Mouse (Mus musculus) heart, adult 2 months (tissue): ENCODE measurements around the gene Tbc1d5.

ENCODE experiments used
- CTCF ChIP-seq: fragments of 200-600 bp; IDR thresholded peaks from 2 replicates; pipeline ENCODE4 v1.8.1; 2022; ENCODE audit warnings: antibody characterized with exemption, mild to moderate bottlenecking, moderate library complexity
- POLR2A ChIP-seq: fragments of 200-500 bp; IDR thresholded peaks from 2 replicates; pipeline ENCODE4 v1.6.1; 2011; ENCODE audit warnings: mild to moderate bottlenecking, low read depth, low read length, control low read depth; ENCODE audit not compliant: insufficient read depth

- TF ChIP-seq CTCF (no peak), POLR2A (no peak)
Measured at GRCm38 (mm10) chr17:51169911-51170310, 9.2 kb downstream of the Tbc1d5 start.
